Mouse (Mus musculus) mouse trophoblast stem cell (cell line): ENCODE data around the gene Olfr766-ps1.
"Not testable (repeated sequence)": the region's sequence is repeated elsewhere in the genome, so short reads cannot be mapped to it uniquely, and the experiment has no call there.

Experiments
- in situ Hi-C, 2 experiments: fragments of 300-500 bp; cut with MseI, MboI; formaldehyde crosslinking; loops; 2 replicates in 1 of 2; 3 replicates in 1 of 2; pipeline ENCODE4 v1.15.1; 2025

Gene Olfr766-ps1

GRCm38 (mm10) chr10:129068877-129069276 is at the start of gene Olfr766-ps1:
Gene Olfr766-ps1 (minus strand): TSS chr10:129068977.
- in situ Hi-C loops = no loop called here

- in situ Hi-C loops = no loop called here
Measured at GRCm38 (mm10) chr10:129117761-129118160, 49.0 kb upstream of the Olfr766-ps1 start, which contains the start of gene Olfr769. Gene Olfr769 (minus strand): TSS chr10:129117861.

GRCm38 (mm10) chr10:129115146-129115545 is 46.4 kb upstream of the Olfr766-ps1 start:
- in situ Hi-C loops = no loop called here

- in situ Hi-C loops = no loop called here
Measured at GRCm38 (mm10) chr10:129101231-129101630, 32.5 kb upstream of the Olfr766-ps1 start.

GRCm38 (mm10) chr10:129099275-129099674 is 30.5 kb upstream of the Olfr766-ps1 start, which contains the start of gene Olfr768:
Gene Olfr768 (minus strand): TSS chr10:129099375.
- in situ Hi-C loops = no loop called here

GRCm38 (mm10) chr10:129082810-129083209 is 14.0 kb upstream of the Olfr766-ps1 start, which contains the start of gene Olfr767:
Gene Olfr767 (minus strand): TSS chr10:129082910.
- in situ Hi-C loops = not testable (repeated sequence)

- in situ Hi-C loops = not testable (repeated sequence)
Measured at GRCm38 (mm10) chr10:129049898-129050297, 18.9 kb downstream of the Olfr766-ps1 start, which contains the start of gene Olfr765. Gene Olfr765 (minus strand): TSS chr10:129049998.

GRCm38 (mm10) chr10:129039796-129040195 is 29.0 kb downstream of the Olfr766-ps1 start, which contains the start of gene Olfr764-ps1:
Gene Olfr764-ps1 (minus strand): TSS chr10:129039896.
- in situ Hi-C loops = no loop called here

GRCm38 (mm10) chr10:129028343-129028742 is 40.4 kb downstream of the Olfr766-ps1 start:
- in situ Hi-C loops = no loop called here

- in situ Hi-C loops = no loop called here
Measured at GRCm38 (mm10) chr10:129026018-129026662, 42.6 kb downstream of the Olfr766-ps1 start.

- in situ Hi-C loops = no loop called here
Measured at GRCm38 (mm10) chr10:129023319-129023718, 45.5 kb downstream of the Olfr766-ps1 start.

GRCm38 (mm10) chr10:129014477-129014876 is 54.3 kb downstream of the Olfr766-ps1 start:
- in situ Hi-C loops = no loop called here
